In genomic region chr17:28233091-28233731, GRCm38 (mm10) we compare ENCODE assay signal across 8 mouse cellular contexts. TPM values are rescaled to one million over a fixed set of nuclear protein-coding genes. Genes with fewer than 3 reads are reported as not detected.
A peak's percentile ranks its signal among the peaks of the same experiment; 100 is the strongest.
DNase-seq lines count a peak whose midpoint lies in the region; ATAC-seq and TF ChIP-seq lines count a peak whose summit lies in the region.

No protein-coding gene starts in this region.

- peaks cover 11% of the 10 kb centered on the region; the same call in 1 of the 2 replicates for H3K36me3 ChIP-seq in heart, postnatal 0 days (replicated peaks; ENCODE audit: control insufficient read depth, insufficient read depth, low read length)
- peaks cover 18% of the 10 kb centered on the region for H3K36me3 ChIP-seq in limb, embryonic 10.5 days
- no peaks in the 10 kb centered on the region for H3K36me3 ChIP-seq in midbrain, embryonic 11.5 days (ENCODE audit: control insufficient read depth, insufficient read depth, low read length)

- no peaks in the 10 kb centered on the region for H3K9me3 ChIP-seq in heart, postnatal 0 days (replicated peaks; ENCODE audit: control insufficient read depth, low read length)
- H3K9me3 ChIP-seq in limb, embryonic 10.5 days (replicated peaks) = no peaks in the 10 kb centered on the region
- H3K9me3 ChIP-seq in midbrain, embryonic 11.5 days (ENCODE audit: control insufficient read depth, low read length) = no peaks in the 10 kb centered on the region

- peak; percentile 47 to 57 for DNase-seq in thymus, postnatal 36 days
- DNase-seq in thymus, postnatal 4 days = no peak
- DNase-seq in c-Kit-positive CD71-positive TER-119-positive erythroid progenitor cells, embryonic 14.5 days (ENCODE audit: low spot score) = peak; percentile 40
- DNase-seq in heart, postnatal 0 days (ENCODE audit: low spot score) = peak; percentile 27
- no peak for DNase-seq in limb, embryonic 10.5 days (ENCODE audit: low spot score)
- peak; percentile 93 for DNase-seq in midbrain, embryonic 11.5 days (ENCODE audit: low spot score, missing footprints)
- DNase-seq in retina, embryonic 14.5 days (ENCODE audit: low spot score) = no peak

- 2% methylated on average over 17 of the region's 17 CpGs for WGBS in heart, postnatal 0 days
- WGBS in limb, embryonic 10.5 days = 8% methylated on average over 17 of the region's 17 CpGs
- 6% methylated on average over 17 of the region's 17 CpGs for WGBS in midbrain, embryonic 11.5 days

- H3K27ac ChIP-seq in heart, postnatal 0 days (ENCODE audit: low read depth) = peak overlapping the region; percentile 87
- H3K27ac ChIP-seq in limb, embryonic 10.5 days = peak overlapping the region; percentile 92
- no peak overlapping the region for H3K27ac ChIP-seq in midbrain, embryonic 11.5 days (ENCODE audit: low read depth, low read length)

- peak overlapping the region; percentile 95 for H3K9ac ChIP-seq in heart, postnatal 0 days (replicated peaks; ENCODE audit: low read depth, low read length)
- H3K9ac ChIP-seq in midbrain, embryonic 11.5 days (ENCODE audit: low read length) = peak overlapping the region; percentile 79

- H3K4me2 ChIP-seq in heart, postnatal 0 days (ENCODE audit: low read depth, low read length) = peak overlapping the region; percentile 88
- H3K4me2 ChIP-seq in midbrain, embryonic 11.5 days = peak overlapping the region; percentile 82

- H3K27me3 ChIP-seq in heart, postnatal 0 days (ENCODE audit: control insufficient read depth, insufficient read depth, low read length) = no peaks in the 10 kb centered on the region
- no peaks in the 10 kb centered on the region for H3K27me3 ChIP-seq in limb, embryonic 10.5 days (ENCODE audit: low read depth, poor library complexity, severe bottlenecking)
- no peaks in the 10 kb centered on the region for H3K27me3 ChIP-seq in midbrain, embryonic 11.5 days (ENCODE audit: control insufficient read depth, insufficient read depth, low read length)

- TF ChIP-seq EP300 in heart, postnatal 0 days (IDR thresholded peaks at IDR 0.05; ENCODE audit: low read depth) = no peak

- TF ChIP-seq CTCF in heart, postnatal 0 days (IDR thresholded peaks at IDR 0.05; ENCODE audit: low read depth) = no peak

- H3K4me1 ChIP-seq in heart, postnatal 0 days (ENCODE audit: control insufficient read depth, insufficient read depth) = no peaks in the 10 kb centered on the region; the same call in 1 of the 2 replicates
- peaks cover 33% of the 10 kb centered on the region for H3K4me1 ChIP-seq in limb, embryonic 10.5 days
- no peaks in the 10 kb centered on the region; the same call in 1 of the 2 replicates for H3K4me1 ChIP-seq in midbrain, embryonic 11.5 days (ENCODE audit: control insufficient read depth, insufficient read depth, low read length)

- peak overlapping the region; percentile 91 for H3K4me3 ChIP-seq in heart, postnatal 0 days (ENCODE audit: low read depth, low read length)
- H3K4me3 ChIP-seq in limb, embryonic 10.5 days = peak overlapping the region; percentile 89
- peak overlapping the region; percentile 74 for H3K4me3 ChIP-seq in midbrain, embryonic 11.5 days (ENCODE audit: low read depth, low read length)

- peak; percentile 21 for ATAC-seq in heart, postnatal 0 days (ENCODE audit: insufficient read depth, low read depth)
- ATAC-seq in midbrain, embryonic 11.5 days (ENCODE audit: low FRiP score) = no peak
- no peak for ATAC-seq in megakaryocyte-erythroid progenitor cell, adult 5-6 weeks (replicated peaks; ENCODE audit: low FRiP score, low TSS enrichment, poor library complexity, severe bottlenecking)

RNA-seq across cellular contexts. Expression of gene Ppard, which starts 0.7 kb away (rescaled TPM):
- 6.6 and 23.1 TPM in 2 replicates for total RNA-seq in heart, postnatal 0 days (2014; rRNA removed; ENCODE audit: low replicate concordance)
- 0.99 and 1.4 TPM in 2 replicates for polyA plus RNA-seq in heart, postnatal 0 days (2015; fragmentation: Nextera tagmentation; extraction: Ambion mirVana)
- polyA plus RNA-seq in limb, embryonic 10.5 days (2016; fragmentation: Nextera tagmentation; extraction: Ambion mirVana) = 1.9 and 2.3 TPM in 2 replicates
- 1.7 and 1.8 TPM in 2 replicates for polyA plus RNA-seq in midbrain, embryonic 11.5 days (2014; fragmentation: Nextera tagmentation; extraction: Ambion mirVana)
- total RNA-seq in megakaryocyte-erythroid progenitor cell, adult 5-6 weeks (2014; fragmentation: Nextera tagmentation) = 7.6 and 9.7 TPM in 2 replicates
- total RNA-seq in megakaryocyte-erythroid progenitor cell, adult 5-6 weeks (2017) = 1.7 and 2.0 TPM in 2 replicates

RNA-seq across cellular contexts. Expression of gene Def6, which starts 25.6 kb away (rescaled TPM):
- 3.5 and 5.8 TPM in 2 replicates for total RNA-seq in heart, postnatal 0 days (2014; rRNA removed; ENCODE audit: low replicate concordance)
- polyA plus RNA-seq in heart, postnatal 0 days (2015; fragmentation: Nextera tagmentation; extraction: Ambion mirVana) = 2.5 and 2.8 TPM in 2 replicates
- 6.8 and 11.1 TPM in 2 replicates for polyA plus RNA-seq in limb, embryonic 10.5 days (2016; fragmentation: Nextera tagmentation; extraction: Ambion mirVana)
- 1.7 and 1.8 TPM in 2 replicates for polyA plus RNA-seq in midbrain, embryonic 11.5 days (2014; fragmentation: Nextera tagmentation; extraction: Ambion mirVana)
- total RNA-seq in megakaryocyte-erythroid progenitor cell, adult 5-6 weeks (2014; fragmentation: Nextera tagmentation) = 24.5 and 35.1 TPM in 2 replicates
- 41.1 and 80.3 TPM in 2 replicates for total RNA-seq in megakaryocyte-erythroid progenitor cell, adult 5-6 weeks (2017)

RNA-seq across cellular contexts. Expression of gene Zfp523, which starts 56.3 kb away (rescaled TPM):
- total RNA-seq in heart, postnatal 0 days (2014; rRNA removed; ENCODE audit: low replicate concordance) = 24.1 and 33.0 TPM in 2 replicates
- 14.9 and 15.4 TPM in 2 replicates for polyA plus RNA-seq in heart, postnatal 0 days (2015; fragmentation: Nextera tagmentation; extraction: Ambion mirVana)
- 33.6 and 40.2 TPM in 2 replicates for polyA plus RNA-seq in limb, embryonic 10.5 days (2016; fragmentation: Nextera tagmentation; extraction: Ambion mirVana)
- polyA plus RNA-seq in midbrain, embryonic 11.5 days (2014; fragmentation: Nextera tagmentation; extraction: Ambion mirVana) = 24.6 and 30.2 TPM in 2 replicates
- total RNA-seq in megakaryocyte-erythroid progenitor cell, adult 5-6 weeks (2014; fragmentation: Nextera tagmentation) = 17.5 and 27.0 TPM in 2 replicates
- total RNA-seq in megakaryocyte-erythroid progenitor cell, adult 5-6 weeks (2017) = 8.7 and 13.3 TPM in 2 replicates

Comparison
In these comparisons a context has a peak if more than half of its experiments do, and no peak if none do; other contexts are left out.
1. DNase-seq: peak in thymus, postnatal 36 days (2 of 2), c-Kit-positive CD71-positive TER-119-positive erythroid progenitor cells, embryonic 14.5 days (single experiment), heart, postnatal 0 days (single experiment) and midbrain, embryonic 11.5 days (single experiment); none in thymus, postnatal 4 days (single experiment), limb, embryonic 10.5 days (single experiment) and retina, embryonic 14.5 days (single experiment).
2. Peak in every context shown above with its lines, with median percentiles within 50 percentile points of each other: H3K4me3 ChIP-seq.